Mouse (Mus musculus) liver, embryonic 18 days (tissue): ENCODE results near the gene Iqca. TPM values are rescaled to one million over a fixed set of nuclear protein-coding genes. Genes with fewer than 3 reads are reported as not detected.

Experiments
- polyA plus RNA-seq: library from polyadenylated mRNA; depleted of rRNA; stranded (reverse); fragments of >200 nt; gene quantifications from 2 replicates; pipeline ENCODE4 v1.2.3, GENCODE M21; 2012; rRNA removed

Gene Iqca
- polyA plus RNA-seq: 0.67 and 0.84 TPM in 2 replicates

GRCm38 (mm10) chr1:90153099-90153744 is at the start of gene Iqca:
Gene Iqca (minus strand): TSS chr1:90153401.

GRCm38 (mm10) chr1:90014446-90014845 is 138.8 kb downstream of the Iqca start, which contains the start of gene Asb18:
Gene Asb18 (minus strand): TSS chr1:90014666.

Other genes starting within 250 kb of the Iqca start
- 0.44 and 0.48 TPM in 2 replicates for gene Gbx2, start 222.2 kb downstream of the Iqca start, polyA plus RNA-seq
- not detected in 2 replicates for gene Asb18, start 138.7 kb downstream of the Iqca start, polyA plus RNA-seq
- 4.9 and 5.3 TPM in 2 replicates for gene Ackr3, start 50.6 kb upstream of the Iqca start, polyA plus RNA-seq